Comparison of ENCODE assay signal across 8 mouse cellular contexts in the genomic region with DNA sequence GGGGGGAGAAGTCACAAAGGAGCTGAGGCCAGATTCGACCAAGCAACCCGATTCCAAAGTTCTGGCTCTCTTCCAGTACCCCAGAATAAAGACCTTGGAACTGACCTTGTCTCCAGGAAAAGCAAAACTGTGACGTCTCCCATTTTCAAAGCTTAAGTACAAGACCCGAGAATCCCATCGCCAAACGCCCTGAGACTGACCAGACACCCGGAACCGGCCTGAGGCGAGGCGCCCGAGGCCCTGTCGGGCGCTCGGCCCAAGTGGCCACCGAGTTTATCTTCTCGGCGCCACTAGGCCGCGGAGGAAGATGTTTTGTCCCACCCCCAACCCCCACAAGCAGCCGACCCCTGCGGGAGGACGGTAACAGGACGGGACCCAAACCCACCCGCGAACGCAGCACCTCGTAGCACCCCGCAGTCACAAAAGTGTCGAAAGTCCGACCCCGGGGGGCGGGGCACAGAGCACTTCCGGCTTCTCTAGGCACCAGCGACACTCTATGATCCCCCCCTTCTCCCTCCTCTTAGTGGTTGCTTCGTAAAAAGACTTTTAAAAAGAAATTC. TPM values are rescaled to one million over a fixed set of nuclear protein-coding genes. Genes with fewer than 3 reads are reported as not detected.
A peak's percentile ranks its signal among the peaks of the same experiment; 100 is the strongest.
DNase-seq lines count a peak whose midpoint lies in the region; ATAC-seq and TF ChIP-seq lines count a peak whose summit lies in the region.

A gene (minus strand): TSS at position 469 of the 560 bp plus-strand sequence.

- peaks cover 0 to 38% of the 10 kb centered on the region in 2 experiments; a peak in 2 of 4 replicates for H3K4me1 ChIP-seq in CH12.LX (ENCODE audit: control insufficient read depth in 1 of 2, insufficient read depth in 2 of 2)
- peaks cover 16% of the 10 kb centered on the region for H3K4me1 ChIP-seq in forebrain, embryonic 12.5 days
- peaks cover 19% of the 10 kb centered on the region; the same call in 1 of the 2 replicates for H3K4me1 ChIP-seq in heart, postnatal 0 days (ENCODE audit: control insufficient read depth, insufficient read depth)
- H3K4me1 ChIP-seq in liver, postnatal 0 days (ENCODE audit: insufficient read depth): peaks cover 9% of the 10 kb centered on the region
- H3K4me1 ChIP-seq in neural tube, embryonic 14.5 days (ENCODE audit: control insufficient read depth, insufficient read depth, low read length): peaks cover 11% of the 10 kb centered on the region

- no peak for TF ChIP-seq EP300 in CH12.LX (IDR thresholded peaks at IDR 0.05; ENCODE audit: low read length)
- peak; percentile 64 for TF ChIP-seq EP300 in heart, postnatal 0 days (IDR thresholded peaks at IDR 0.05; ENCODE audit: low read depth)
- TF ChIP-seq EP300 in liver, postnatal 0 days (IDR thresholded peaks at IDR 0.05; ENCODE audit: low read depth): peak; percentile 51; the same call in 1 of the 2 replicates

- no peaks in the 10 kb centered on the region for H3K9me3 ChIP-seq in CH12.LX (replicated peaks; ENCODE audit: low read length)
- no peaks in the 10 kb centered on the region for H3K9me3 ChIP-seq in forebrain, embryonic 12.5 days
- no peaks in the 10 kb centered on the region for H3K9me3 ChIP-seq in heart, postnatal 0 days (replicated peaks; ENCODE audit: control insufficient read depth, low read length)
- no peaks in the 10 kb centered on the region for H3K9me3 ChIP-seq in liver, postnatal 0 days (ENCODE audit: low read length)
- no peaks in the 10 kb centered on the region for H3K9me3 ChIP-seq in neural tube, embryonic 14.5 days (ENCODE audit: control insufficient read depth, low read length)

- in situ Hi-C loops in CH12.LX (cut with MboI; ENCODE audit: low pct_ligation_motif_present, low pct_unique_long_range_greater_than_20kb, low sequenced_read_pairs): loop anchor here (10.0 to 25.0 kb wide), 2 partner anchors 52 to 610 kb away; a partner anchor contains a TSS

- peak within 1 kb of the TSS; percentile 69 to 76 (median 75) for H3K4me3 ChIP-seq in CH12.LX (replicated peaks in 1 of 3; ENCODE audit: low read depth in 2 of 3, low read length in 2 of 3, poor library complexity in 1 of 3)
- peak within 1 kb of the TSS; percentile 81 for H3K4me3 ChIP-seq in forebrain, embryonic 12.5 days (replicated peaks)
- H3K4me3 ChIP-seq in heart, postnatal 0 days (ENCODE audit: low read depth, low read length): peak within 1 kb of the TSS; percentile 96
- H3K4me3 ChIP-seq in liver, postnatal 0 days (ENCODE audit: low read depth, low read length): peak within 1 kb of the TSS; percentile 81
- peak within 1 kb of the TSS; percentile 93 for H3K4me3 ChIP-seq in neural tube, embryonic 14.5 days (ENCODE audit: low read depth, low read length)

- peak within 1 kb of the TSS; percentile 86 for H3K4me2 ChIP-seq in CH12.LX (ENCODE audit: insufficient read depth, low read depth, poor library complexity, severe bottlenecking)
- H3K4me2 ChIP-seq in forebrain, embryonic 12.5 days: peak within 1 kb of the TSS; percentile 63
- peak within 1 kb of the TSS; percentile 63 for H3K4me2 ChIP-seq in heart, postnatal 0 days (ENCODE audit: low read depth, low read length)
- H3K4me2 ChIP-seq in liver, postnatal 0 days (ENCODE audit: low read depth, low read length): peak within 1 kb of the TSS; percentile 76
- H3K4me2 ChIP-seq in neural tube, embryonic 14.5 days (ENCODE audit: low read depth, low read length): peak within 1 kb of the TSS; percentile 87

- H3K9ac ChIP-seq in CH12.LX (ENCODE audit: insufficient read depth, low read depth): peak within 1 kb of the TSS; percentile 96
- H3K9ac ChIP-seq in forebrain, embryonic 12.5 days: peak within 1 kb of the TSS; percentile 89
- peak within 1 kb of the TSS; percentile 94 for H3K9ac ChIP-seq in heart, postnatal 0 days (replicated peaks; ENCODE audit: low read depth, low read length)
- H3K9ac ChIP-seq in liver, postnatal 0 days (replicated peaks): peak within 1 kb of the TSS; percentile 86
- H3K9ac ChIP-seq in neural tube, embryonic 14.5 days (replicated peaks; ENCODE audit: low read depth, low read length): peak within 1 kb of the TSS; percentile 80

- 0% methylated on average over 35 of the region's 35 CpGs for WGBS in forebrain, embryonic 12.5 days
- under 1% methylated on average over 35 of the region's 35 CpGs for WGBS in heart, postnatal 0 days
- under 1% methylated on average over 35 of the region's 35 CpGs for WGBS in liver, postnatal 0 days (ENCODE audit: insufficient replicate concordance)
- under 1% methylated on average over 35 of the region's 35 CpGs for WGBS in neural tube, embryonic 14.5 days

- dilution Hi-C loops in CH12.LX (cut with MboI; ENCODE audit: extremely low pct_ligation_motif_present, extremely low pct_unique_long_range_greater_than_20kb, low sequenced_read_pairs): no loop called here

- no peak within 1 kb of the TSS for H3K27ac ChIP-seq in CH12.LX (ENCODE audit: insufficient read depth, low read depth)
- H3K27ac ChIP-seq in forebrain, embryonic 12.5 days: peak within 1 kb of the TSS; percentile 66; the same call in 1 of the 2 replicates
- H3K27ac ChIP-seq in heart, postnatal 0 days (ENCODE audit: low read depth): peak within 1 kb of the TSS; percentile 95
- peak within 1 kb of the TSS; percentile 82 for H3K27ac ChIP-seq in liver, postnatal 0 days (ENCODE audit: low read depth)
- peak within 1 kb of the TSS; percentile 70; the same call in 1 of the 2 replicates for H3K27ac ChIP-seq in neural tube, embryonic 14.5 days (ENCODE audit: low read depth, low read length)

- H3K27me3 ChIP-seq in CH12.LX (replicated peaks): no peaks in the 10 kb centered on the region
- 0 out of 2 replicates have a peak, but pooled peaks cover 8% of the 10 kb centered on the region for H3K27me3 ChIP-seq in forebrain, embryonic 12.5 days
- H3K27me3 ChIP-seq in heart, postnatal 0 days (ENCODE audit: control insufficient read depth, insufficient read depth, low read length): no peaks in the 10 kb centered on the region
- H3K27me3 ChIP-seq in liver, postnatal 0 days (ENCODE audit: insufficient read depth, low read length): no peaks in the 10 kb centered on the region
- no peaks in the 10 kb centered on the region for H3K27me3 ChIP-seq in neural tube, embryonic 14.5 days (ENCODE audit: control insufficient read depth, insufficient read depth, low read length)

- peak; percentile 77 for DNase-seq in CH12.LX (ENCODE audit: extremely low read depth)
- peak; percentile 75 for DNase-seq in c-Kit-positive CD71-positive TER-119-negative erythroid progenitor cells, embryonic 14.5 days (ENCODE audit: low read depth)
- DNase-seq in heart, postnatal 0 days (ENCODE audit: low spot score): peak; percentile 88
- peak; percentile 92 to 93 for DNase-seq in kidney, postnatal 4 days
- peak; percentile 90 for DNase-seq in liver, postnatal 0 days
- peak; percentile 93 for DNase-seq in testis, postnatal 10 days (ENCODE audit: low spot score)

- TF ChIP-seq POLR2A in CH12.LX (IDR thresholded peaks at IDR 0.05; ENCODE audit: low read depth, low read length): peak; percentile 89

- peaks cover 18% of the 10 kb centered on the region for H3K79me2 ChIP-seq in CH12.LX (replicated peaks; ENCODE audit: control insufficient read depth, extremely low read depth, insufficient read depth, poor library complexity, severe bottlenecking)

- peaks cover 17 to 31% of the 10 kb centered on the region in 2 experiments for H3K36me3 ChIP-seq in CH12.LX (replicated peaks in 1 of 2; ENCODE audit: control insufficient read depth in 1 of 2, insufficient read depth in 1 of 2, low read length in 1 of 2)
- peaks cover 7% of the 10 kb centered on the region for H3K36me3 ChIP-seq in forebrain, embryonic 12.5 days (replicated peaks)
- H3K36me3 ChIP-seq in heart, postnatal 0 days (replicated peaks; ENCODE audit: control insufficient read depth, insufficient read depth, low read length): peaks cover 14% of the 10 kb centered on the region
- peaks cover 9% of the 10 kb centered on the region for H3K36me3 ChIP-seq in liver, postnatal 0 days (replicated peaks; ENCODE audit: insufficient read depth, low read length)
- peaks cover 6% of the 10 kb centered on the region; the same call in 1 of the 2 replicates for H3K36me3 ChIP-seq in neural tube, embryonic 14.5 days (ENCODE audit: control insufficient read depth, insufficient read depth, low read length)

- no peak for TF ChIP-seq CTCF in CH12.LX (conservative IDR thresholded peaks at IDR 0.05 in 1 of 2, IDR thresholded peaks at IDR 0.05 in 1 of 2; ENCODE audit: low read depth in 2 of 2, low read length in 2 of 2)
- no peak for TF ChIP-seq CTCF in heart, postnatal 0 days (IDR thresholded peaks at IDR 0.05; ENCODE audit: low read depth)
- TF ChIP-seq CTCF in liver, postnatal 0 days (IDR thresholded peaks at IDR 0.05; ENCODE audit: low read depth): no peak

- peak; percentile 97 for ATAC-seq in forebrain, embryonic 12.5 days (ENCODE audit: low FRiP score)
- ATAC-seq in heart, postnatal 0 days (ENCODE audit: insufficient read depth, low read depth): peak; percentile 92
- ATAC-seq in liver, postnatal 0 days: peak; percentile 94
- peak; percentile 96 for ATAC-seq in neural tube, embryonic 14.5 days (ENCODE audit: low read depth)

- no peak for TF ChIP-seq RAD21 in CH12.LX (IDR thresholded peaks at IDR 0.05; ENCODE audit: low read depth, low read length)

TF ChIP-seq in CH12.LX, 34 proteins besides CTCF, POLR2A, EP300 and RAD21 (continues in another document):
- TF ChIP-seq TBP (conservative IDR thresholded peaks at IDR 0.05; ENCODE audit: low read depth, low read length) (peak; percentile 76; the same call in 1 of the 2 replicates), MAZ (IDR thresholded peaks at IDR 0.05; ENCODE audit: low read depth, low read length) (peak; percentile 89), IRF4 (IDR thresholded peaks at IDR 0.05; ENCODE audit: low read depth, low read length) (peak; percentile 48; the same call in 1 of the 2 replicates), HCFC1 (IDR thresholded peaks at IDR 0.05; ENCODE audit: low read depth, low read length) (peak; percentile 83), E2F4 (IDR thresholded peaks at IDR 0.05; ENCODE audit: insufficient replicate concordance, low read depth, low read length) (no peak), ZMIZ1 (IDR thresholded peaks at IDR 0.05; ENCODE audit: low read depth, low read length) (no peak), CHD1 (IDR thresholded peaks at IDR 0.05; ENCODE audit: low read depth, low read length) (no peak), SIN3A (IDR thresholded peaks at IDR 0.05; ENCODE audit: low read length) (peak; percentile 85), RCOR1 (conservative IDR thresholded peaks at IDR 0.05; ENCODE audit: low read depth, low read length) (no peak), NELFE (IDR thresholded peaks at IDR 0.05; ENCODE audit: low read depth, low read length) (peak; percentile 72)

RNA-seq across cellular contexts. Expression of the gene that starts here (rescaled TPM):
- total RNA-seq in CH12.LX (2012; rRNA removed) (20.0 and 20.9 TPM in 2 replicates), CH12.LX (2014; rRNA removed) (32.7 and 36.2 TPM in 2 replicates)
- 18.1 and 19.1 TPM in 2 replicates for polyA plus RNA-seq in CH12.LX (2012; ENCODE audit: insufficient read length, low read depth)
- 96.5 and 97.3 TPM in 2 replicates for polyA plus RNA-seq in forebrain, embryonic 12.5 days (2016; fragmentation: Nextera tagmentation; extraction: Ambion mirVana)
- 32.7 and 40.8 TPM in 2 replicates for total RNA-seq in heart, postnatal 0 days (2014; rRNA removed; ENCODE audit: low replicate concordance)
- polyA plus RNA-seq in heart, postnatal 0 days (2015; fragmentation: Nextera tagmentation; extraction: Ambion mirVana): 49.1 and 54.5 TPM in 2 replicates
- 22.2 and 24.6 TPM in 2 replicates for polyA plus RNA-seq in liver, postnatal 0 days (2015; fragmentation: Nextera tagmentation; extraction: Ambion mirVana)
- 66.5 and 70.2 TPM in 2 replicates for polyA plus RNA-seq in neural tube, embryonic 14.5 days (2014; fragmentation: Nextera tagmentation; extraction: Ambion mirVana)
